Mouse (Mus musculus) spleen, adult 2 months (tissue): Measurements from ENCODE around the gene March6.

Experiments used
- CTCF ChIP-seq: fragments of 200-500 bp; IDR thresholded peaks from 2 replicates; pipeline ENCODE4 v1.5.1; 2011; ENCODE audit warnings: mild to moderate bottlenecking, inconsistent platforms; ENCODE audit not compliant: insufficient read depth, insufficient read length, insufficient replicate concordance; ENCODE audit errors: extremely low read depth
- POLR2A ChIP-seq: fragments of 200-500 bp; IDR thresholded peaks from 2 replicates; pipeline ENCODE4 v1.6.1; 2011; ENCODE audit warnings: low read depth, low read length, inconsistent platforms

- no peak for TF ChIP-seq CTCF
- TF ChIP-seq POLR2A: no peak
Measured at GRCm38 (mm10) chr15:31406881-31407280, 124.0 kb downstream of the March6 start.
